ENCODE assay signal across 12 mouse cellular contexts in the genomic region with DNA sequence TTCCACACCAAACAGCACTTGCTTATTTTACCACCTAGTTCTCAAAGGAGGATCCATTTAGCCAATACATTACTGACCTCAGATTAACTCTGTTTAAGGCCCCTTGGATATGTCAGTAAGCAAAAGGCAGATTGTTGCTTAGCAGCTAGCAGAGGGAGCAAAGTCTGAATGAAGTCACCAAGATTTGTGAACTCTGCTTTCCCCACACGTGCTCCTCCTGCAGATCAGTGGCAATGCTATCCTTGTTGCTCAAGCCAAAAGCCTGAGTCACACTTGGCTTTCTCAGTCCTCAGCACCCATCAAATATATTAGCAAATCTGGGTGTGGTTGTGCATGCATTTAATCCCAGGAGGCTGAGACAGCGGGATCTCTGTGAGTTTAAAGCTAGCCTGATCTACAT.
DNase-seq lines count a peak whose midpoint lies in the region; ATAC-seq and TF ChIP-seq lines count a peak whose summit lies in the region.
"Had no signal": no experiment of that assay in that cellular context is flagged by ENCODE, and none has a peak within 500 bp of the region (broad histone marks: within the 10 kb centered on the region; RNA-seq: fewer than 3 reads in every experiment).

No protein-coding gene starts in this region.

- 48% methylated on average over 2 of the region's 2 CpGs for WGBS in kidney, adult 2 months
- whole genome bisulfite sequencing in kidney, embryonic 15.5 days, result 60% methylated on average over 2 of the region's 2 CpGs
- WGBS in limb, embryonic 14.5 days, result 71% methylated on average over 2 of the region's 2 CpGs

- no peak for TF ChIP-seq CTCF in kidney, adult 2 months (conservative IDR thresholded peaks at IDR 0.05; ENCODE audit: insufficient read depth, insufficient read length, low read depth, low read length)
- TF ChIP-seq CTCF in bone marrow macrophage, adult 2 months (IDR thresholded peaks at IDR 0.05; ENCODE audit: low read depth, low read length), result no peak

- H3K4me2 ChIP-seq in kidney, embryonic 15.5 days, result no peak overlapping the region
- no peak overlapping the region for H3K4me2 ChIP-seq in limb, embryonic 14.5 days (replicated peaks; ENCODE audit: low read depth, low read length, severe bottlenecking)
- H3K4me2 ChIP-seq: forebrain, embryonic 15.5 days; lung, embryonic 15.5 days had no signal

- H3K27ac ChIP-seq in kidney, adult 2 months (ENCODE audit: insufficient read depth, low read depth, low read length), result no peak overlapping the region
- H3K27ac ChIP-seq in kidney, embryonic 15.5 days, result no peak overlapping the region
- H3K27ac ChIP-seq in bone marrow macrophage, adult 2 months (ENCODE audit: insufficient read depth, low read depth, low read length), result peak overlapping the region; percentile 19; the same call in 1 of the 2 replicates
- H3K27ac ChIP-seq in limb, embryonic 14.5 days (replicated peaks; ENCODE audit: low read depth, low read length), result no peak overlapping the region
- H3K27ac ChIP-seq: forebrain, embryonic 15.5 days; lung, embryonic 15.5 days; neural tube, embryonic 15.5 days had no signal

- no peaks in the 10 kb centered on the region for H3K9me3 ChIP-seq in kidney, embryonic 15.5 days (replicated peaks)
- no peaks in the 10 kb centered on the region for H3K9me3 ChIP-seq in limb, embryonic 14.5 days (ENCODE audit: control insufficient read depth, low read length)
- H3K9me3 ChIP-seq: forebrain, embryonic 15.5 days; lung, embryonic 15.5 days; neural tube, embryonic 15.5 days had no signal

- H3K9ac ChIP-seq in kidney, embryonic 15.5 days, result no peak overlapping the region
- no peak overlapping the region for H3K9ac ChIP-seq in limb, embryonic 14.5 days (ENCODE audit: low read depth, low read length, severe bottlenecking)
- H3K9ac ChIP-seq: forebrain, embryonic 15.5 days; lung, embryonic 15.5 days; neural tube, embryonic 15.5 days had no signal

- ATAC-seq in kidney, embryonic 15.5 days (replicated peaks; ENCODE audit: low FRiP score), result no peak
- no peak for ATAC-seq in limb, embryonic 14.5 days (ENCODE audit: low FRiP score, low read depth)
- ATAC-seq: forebrain, embryonic 15.5 days had no signal

- no peaks in the 10 kb centered on the region for H3K27me3 ChIP-seq in kidney, adult 2 months (replicated peaks; ENCODE audit: control insufficient read depth, insufficient read depth, low read length)
- no peaks in the 10 kb centered on the region for H3K27me3 ChIP-seq in kidney, embryonic 15.5 days
- no peaks in the 10 kb centered on the region for H3K27me3 ChIP-seq in limb, embryonic 14.5 days (ENCODE audit: control insufficient read depth, insufficient read depth, low read length)
- H3K27me3 ChIP-seq: forebrain, embryonic 15.5 days; lung, embryonic 15.5 days; neural tube, embryonic 15.5 days had no signal

- no peaks in the 10 kb centered on the region for H3K4me1 ChIP-seq in kidney, adult 2 months (ENCODE audit: control insufficient read depth, insufficient read depth, low read length)
- H3K4me1 ChIP-seq in kidney, embryonic 15.5 days, result no peaks in the 10 kb centered on the region
- peaks cover 24% of the 10 kb centered on the region for H3K4me1 ChIP-seq in bone marrow macrophage, adult 2 months (ENCODE audit: control insufficient read depth, insufficient read depth, low read length)
- H3K4me1 ChIP-seq in limb, embryonic 14.5 days (ENCODE audit: control insufficient read depth, insufficient read depth, low read length), result no peaks in the 10 kb centered on the region
- H3K4me1 ChIP-seq: forebrain, embryonic 15.5 days; lung, embryonic 15.5 days had no signal

- TF ChIP-seq POLR2A in kidney, adult 2 months (IDR thresholded peaks at IDR 0.05; ENCODE audit: low read depth, low read length), result no peak
- no peak for TF ChIP-seq POLR2A in bone marrow macrophage, adult 2 months (IDR thresholded peaks at IDR 0.05; ENCODE audit: borderline replicate concordance, low read depth, low read length)
- no peak for TF ChIP-seq POLR2A in limb, embryonic 14.5 days (IDR thresholded peaks at IDR 0.05; ENCODE audit: borderline replicate concordance, extremely low read depth, insufficient read depth, insufficient read length)

- H3K4me3 ChIP-seq in kidney, adult 2 months (ENCODE audit: insufficient read depth, low read depth, low read length), result no peak overlapping the region
- H3K4me3 ChIP-seq in kidney, embryonic 15.5 days (replicated peaks), result no peak overlapping the region
- no peak overlapping the region for H3K4me3 ChIP-seq in bone marrow macrophage, adult 2 months (ENCODE audit: insufficient read depth, low read length)
- H3K4me3 ChIP-seq in limb, embryonic 14.5 days (replicated peaks; ENCODE audit: low read length), result no peak overlapping the region
- H3K4me3 ChIP-seq: forebrain, embryonic 15.5 days; lung, embryonic 15.5 days; neural tube, embryonic 15.5 days had no signal

- no peaks in the 10 kb centered on the region for H3K36me3 ChIP-seq in kidney, adult 2 months (ENCODE audit: control insufficient read depth, insufficient read depth, low read length)
- H3K36me3 ChIP-seq in kidney, embryonic 15.5 days, result no peaks in the 10 kb centered on the region
- H3K36me3 ChIP-seq in limb, embryonic 14.5 days (ENCODE audit: control insufficient read depth, insufficient read depth, low read length), result no peaks in the 10 kb centered on the region
- H3K36me3 ChIP-seq: forebrain, embryonic 15.5 days; lung, embryonic 15.5 days; neural tube, embryonic 15.5 days had no signal

- peak; percentile 48 for DNase-seq in kidney, adult 2 months
- DNase-seq in NIH3T3 (ENCODE audit: low read depth), result peak; percentile 49
- DNase-seq in limb, embryonic 14.5 days (ENCODE audit: low spot score), result peak; percentile 25
- DNase-seq in retina, postnatal 1 day, result no peak
- DNase-seq in cerebellum, postnatal 25 days, result no peak
- DNase-seq: midbrain, embryonic 14.5 days; right cerebral cortex, postnatal 4 days had no signal

Comparison
In these comparisons a context has a peak if more than half of its experiments do, and no peak if none do; other contexts are left out.
1. DNase-seq: peak in kidney, adult 2 months (single experiment), NIH3T3 (single experiment) and limb, embryonic 14.5 days (single experiment); none in retina, postnatal 1 day (single experiment) and cerebellum, postnatal 25 days (0 of 2).